Mouse (Mus musculus) adrenal gland, postnatal 14 days (tissue): ENCODE results near the gene Phactr2. TPM values are rescaled to one million over a fixed set of nuclear protein-coding genes. Genes with fewer than 3 reads are reported as not detected.

Source experiments
- total RNA-seq: library from RNA; stranded (reverse); gene quantifications from 2 replicates; pipeline ENCODE4 v1.2.3, GENCODE M21; 2021

The Phactr2 gene
- total RNA-seq, 1 experiment from 2014 or later: 26.3 TPM

Other genes with a start within 250 kb of the Phactr2 start
- 17.8 and 18.5 TPM in 2 replicates for gene Fuca2, start 25.1 kb upstream of the Phactr2 start, total RNA-seq
- 4.2 and 4.5 TPM in 2 replicates for gene Adat2, start 78.5 kb upstream of the Phactr2 start, total RNA-seq
- gene Pex3, start 78.7 kb upstream of the Phactr2 start, total RNA-seq: 50.8 and 51.9 TPM in 2 replicates